Mouse (Mus musculus) myocyte (in vitro differentiated cells): ENCODE measurements around the gene Cacna1g.

Experiments
- MYOG ChIP-seq, 3 experiments: IDR thresholded peaks; one replicate each; pipeline ENCODE4 v1.6.1; 2011; ENCODE audit warnings: control low read depth in 2 of 3, low read depth in 2 of 3, mild to moderate bottlenecking in 2 of 3; ENCODE audit not compliant: insufficient read length in 2 of 3, control insufficient read depth in 1 of 3, insufficient read depth in 1 of 3
- POLR2A ChIP-seq: IDR thresholded peaks from one replicate; pipeline ENCODE4 v1.6.1; 2011; ENCODE audit warnings: low read depth, mild to moderate bottlenecking, control low read depth, moderate library complexity; ENCODE audit not compliant: insufficient read length
- POLR2AphosphoS2 ChIP-seq: IDR thresholded peaks from one replicate; pipeline ENCODE4 v1.6.1; 2011; ENCODE audit warnings: low read depth, control low read depth; ENCODE audit not compliant: insufficient read length
- SRF ChIP-seq: IDR thresholded peaks from one replicate; pipeline ENCODE4 v1.6.1; 2011; ENCODE audit warnings: low read depth; ENCODE audit not compliant: control insufficient read depth, insufficient read length
- USF1 ChIP-seq: IDR thresholded peaks from one replicate; pipeline ENCODE4 v1.6.1; 2011; ENCODE audit warnings: low read depth, mild to moderate bottlenecking, control low read depth, moderate library complexity

- no peak for TF ChIP-seq POLR2A
- no peak for TF ChIP-seq MYOG (IDR thresholded peaks at IDR 0.05; ENCODE audit: control insufficient read depth in 1 of 3, insufficient read depth in 1 of 3, insufficient read length in 2 of 3, low read depth in 2 of 3)
- TF ChIP-seq USF1 = no peak
- no peak for TF ChIP-seq POLR2AphosphoS2
- TF ChIP-seq SRF = no peak
Observed at GRCm38 (mm10) chr11:94447017-94447416, 27.0 kb downstream of the Cacna1g start.
